Mouse (Mus musculus) neural tube, embryonic 14.5 days (tissue): Measurements from ENCODE around the gene Dab2. TPM values are rescaled to one million over a fixed set of nuclear protein-coding genes. Genes with fewer than 3 reads are reported as not detected.

Source experiments
- ATAC-seq: fragments of 200-750 bp; cut with Nextera tagmentation; 2 replicates; pipeline ENCODE4 v1.8.0; 2017; ENCODE audit warnings: low read depth, mild to moderate bottlenecking, moderate TSS enrichment, moderate library complexity
- H3K27ac ChIP-seq: fragments of 300-500 bp; sonication (generic); 2 replicates; pipeline ENCODE4 v1.5.1; 2014; ENCODE audit warnings: low read depth, mild to moderate bottlenecking, control low read depth, low read length, moderate library complexity, mixed read lengths
- H3K27me3 ChIP-seq: fragments of 300-500 bp; sonication (generic); 2 replicates; pipeline ENCODE4 v1.6.1; 2014; ENCODE audit warnings: low read length; ENCODE audit not compliant: control insufficient read depth, insufficient read depth
- H3K36me3 ChIP-seq: fragments of 300-500 bp; sonication (generic); 2 replicates; pipeline ENCODE4 v1.6.1; 2014; ENCODE audit warnings: low read length, mixed read lengths; ENCODE audit not compliant: control insufficient read depth, insufficient read depth
- H3K4me1 ChIP-seq: fragments of 300-500 bp; sonication (generic); 2 replicates; pipeline ENCODE4 v1.6.1; 2014; ENCODE audit warnings: low read length; ENCODE audit not compliant: control insufficient read depth, insufficient read depth
- H3K4me2 ChIP-seq: fragments of 300-500 bp; sonication (generic); 2 replicates; pipeline ENCODE4 v1.6.1; 2014; ENCODE audit warnings: mild to moderate bottlenecking, low read depth, low read length, control low read depth
- H3K4me3 ChIP-seq: fragments of 300-500 bp; sonication (generic); 2 replicates; pipeline ENCODE4 v1.5.1; 2014; ENCODE audit warnings: low read depth, low read length, control low read depth, mixed read lengths
- H3K9ac ChIP-seq: fragments of 300-500 bp; sonication (generic); replicated peaks from 2 replicates; pipeline ENCODE4 v1.6.1; 2014; ENCODE audit warnings: low read depth, mild to moderate bottlenecking, control low read depth, low read length, mixed read lengths
- H3K9me3 ChIP-seq: fragments of 300-500 bp; sonication (generic); 2 replicates; pipeline ENCODE4 v1.6.1; 2016; ENCODE audit warnings: low read length; ENCODE audit not compliant: control insufficient read depth
- WGBS: fragments of 180-500 bp; shearing (Covaris S2); extraction: QIAGEN DNeasy Blood & Tissue Kit; methylation state at CpG from one replicate; pipeline ENCODE4 v1.1.7; 2014; 5-methylcytosine and 5-hydroxymethylcytosine counted together
- polyA plus RNA-seq: library from polyadenylated mRNA; unstranded; fragments of >200 nt; fragmentation: Nextera tagmentation; extraction: Ambion mirVana; gene quantifications from 2 replicates; pipeline ENCODE4 v1.2.1, GENCODE M21; 2014

The Dab2 gene
- polyA plus RNA-seq, 1 experiment from 2014 or later = 4.3 TPM

DNA sequence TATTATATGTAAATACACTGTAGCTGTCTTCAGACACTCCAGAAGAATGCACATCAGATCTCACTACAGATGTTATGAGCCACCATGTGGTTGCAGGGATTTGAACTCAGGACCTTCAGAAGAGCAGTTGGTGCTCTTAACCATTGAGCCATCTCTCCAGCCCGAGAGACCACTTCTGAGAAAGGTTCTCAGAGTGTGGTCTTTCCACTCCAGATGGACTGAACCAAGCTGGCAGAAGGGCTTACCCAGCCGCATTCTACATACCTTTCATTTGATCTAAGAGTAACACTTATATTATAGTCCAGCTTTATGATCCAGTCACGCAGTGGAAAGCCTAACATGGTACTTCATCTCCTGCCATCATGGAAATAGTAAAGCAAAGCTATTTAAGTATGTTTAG, 92.3 kb downstream of the Dab2 start:
- no peak overlapping the region for H3K4me3 ChIP-seq
- no peak overlapping the region for H3K27ac ChIP-seq
- H3K36me3 ChIP-seq = no peaks in the 10 kb centered on the region
- WGBS = 84% methylated on average over 3 of the region's 3 CpGs
- no peak overlapping the region for H3K9ac ChIP-seq
- H3K4me2 ChIP-seq = no peak overlapping the region
- no peaks in the 10 kb centered on the region for H3K27me3 ChIP-seq
- no peaks in the 10 kb centered on the region for H3K4me1 ChIP-seq
- no peak for ATAC-seq
- no peaks in the 10 kb centered on the region for H3K9me3 ChIP-seq

DNA sequence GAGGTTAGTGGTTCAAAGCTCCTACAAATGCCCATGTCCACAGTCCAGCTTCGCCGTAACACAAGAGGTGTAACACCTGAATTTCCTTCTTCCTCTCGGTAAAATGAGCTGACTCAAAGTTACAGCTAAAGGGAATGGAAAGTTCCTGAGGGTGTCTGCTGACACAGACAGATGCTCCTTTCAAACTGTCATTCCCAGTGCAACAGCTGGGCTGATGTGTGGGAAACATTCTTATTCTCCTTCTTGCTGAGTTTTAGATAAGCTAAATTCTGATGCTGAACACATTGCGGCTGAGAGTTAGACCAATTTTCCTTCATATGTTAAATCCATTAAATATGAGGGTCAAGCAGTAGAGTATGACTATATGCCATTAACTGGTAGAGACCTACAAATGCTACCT, 94.0 kb downstream of the Dab2 start:
- Histone ChIP-seq H3K36me3 (no peaks in the 10 kb centered on the region), H3K4me2 (no peak overlapping the region), H3K27ac (no peak overlapping the region), H3K4me3 (no peak overlapping the region), H3K27me3 (no peaks in the 10 kb centered on the region), H3K4me1 (no peaks in the 10 kb centered on the region), H3K9ac (no peak overlapping the region), H3K9me3 (no peaks in the 10 kb centered on the region)
- WGBS = 96% methylated on average over 4 of the region's 4 CpGs
- no peak for ATAC-seq

DNA sequence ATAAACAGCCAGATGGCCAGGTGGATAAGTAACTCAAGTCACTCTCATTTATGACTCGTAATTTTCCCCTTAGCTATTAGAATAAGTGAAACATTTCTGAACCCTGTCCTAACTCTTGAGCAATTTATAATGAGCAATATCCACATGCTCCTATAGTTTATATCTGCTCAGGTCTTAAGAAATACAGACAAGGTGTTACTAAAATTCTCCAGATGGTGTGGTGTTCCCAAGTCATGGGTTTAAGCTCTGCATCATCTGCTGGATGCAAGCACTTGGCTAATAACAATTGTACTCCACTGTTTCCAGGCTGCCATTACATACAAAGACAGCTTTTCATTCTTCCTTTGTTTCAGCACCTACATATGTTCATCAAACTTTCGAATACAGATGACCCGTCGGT, 98.6 kb downstream of the Dab2 start:
- no peaks in the 10 kb centered on the region for H3K4me1 ChIP-seq
- WGBS = 93% methylated on average over 4 of the region's 4 CpGs
- no peak overlapping the region for H3K4me2 ChIP-seq
- no peaks in the 10 kb centered on the region for H3K27me3 ChIP-seq
- H3K9me3 ChIP-seq = no peaks in the 10 kb centered on the region
- no peak overlapping the region for H3K9ac ChIP-seq
- no peak overlapping the region for H3K4me3 ChIP-seq
- no peak for ATAC-seq
- H3K27ac ChIP-seq = no peak overlapping the region
- no peaks in the 10 kb centered on the region for H3K36me3 ChIP-seq

DNA sequence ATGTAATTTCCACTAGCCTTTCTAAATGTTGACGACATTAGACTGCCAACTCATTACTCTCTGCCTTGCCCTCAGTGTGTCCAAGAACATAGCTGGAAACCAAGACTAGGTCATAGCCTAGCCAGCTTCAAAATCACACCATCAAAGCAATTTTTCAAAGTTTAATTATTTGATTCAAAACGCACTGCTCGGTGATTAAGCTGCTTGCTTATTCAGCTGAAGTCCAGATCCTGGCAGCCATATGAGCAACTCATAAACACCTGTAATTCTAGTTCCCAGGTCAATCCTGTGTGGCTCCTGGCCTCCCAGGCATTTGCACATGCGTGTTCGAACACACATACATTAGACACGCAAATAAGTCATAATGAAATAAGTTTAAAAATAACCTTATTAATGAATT, 99.3 kb downstream of the Dab2 start:
- Histone ChIP-seq H3K36me3 (no peaks in the 10 kb centered on the region), H3K9me3 (no peaks in the 10 kb centered on the region), H3K4me2 (no peak overlapping the region), H3K27me3 (no peaks in the 10 kb centered on the region), H3K4me1 (no peaks in the 10 kb centered on the region), H3K9ac (no peak overlapping the region), H3K27ac (no peak overlapping the region), H3K4me3 (no peak overlapping the region)
- no peak for ATAC-seq
- WGBS = 89% methylated on average over 6 of the region's 6 CpGs

DNA sequence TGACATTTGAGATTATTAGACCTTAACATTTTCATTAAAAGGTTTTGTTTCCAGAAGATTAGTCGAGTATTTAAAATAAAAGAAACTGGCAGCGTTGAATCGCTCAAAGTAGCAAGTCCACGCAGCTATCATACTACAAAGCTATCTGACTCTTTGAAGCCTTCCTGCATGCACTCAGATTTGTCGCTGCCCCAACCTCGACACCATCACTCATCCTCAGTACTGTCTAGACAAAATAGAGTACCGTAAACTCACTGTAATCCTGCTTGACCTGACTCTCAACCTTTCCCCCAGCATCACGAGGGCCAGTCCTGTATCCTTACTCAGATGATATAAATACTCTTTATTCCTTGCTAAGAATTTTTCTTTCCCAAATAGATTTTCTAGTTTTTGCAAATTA, 100.5 kb downstream of the Dab2 start:
- Histone ChIP-seq H3K4me2 (no peak overlapping the region), H3K27me3 (no peaks in the 10 kb centered on the region), H3K27ac (no peak overlapping the region), H3K36me3 (no peaks in the 10 kb centered on the region), H3K9me3 (no peaks in the 10 kb centered on the region), H3K4me3 (no peak overlapping the region), H3K9ac (no peak overlapping the region), H3K4me1 (no peaks in the 10 kb centered on the region)
- no peak for ATAC-seq
- WGBS = 86% methylated on average over 8 of the region's 8 CpGs

DNA sequence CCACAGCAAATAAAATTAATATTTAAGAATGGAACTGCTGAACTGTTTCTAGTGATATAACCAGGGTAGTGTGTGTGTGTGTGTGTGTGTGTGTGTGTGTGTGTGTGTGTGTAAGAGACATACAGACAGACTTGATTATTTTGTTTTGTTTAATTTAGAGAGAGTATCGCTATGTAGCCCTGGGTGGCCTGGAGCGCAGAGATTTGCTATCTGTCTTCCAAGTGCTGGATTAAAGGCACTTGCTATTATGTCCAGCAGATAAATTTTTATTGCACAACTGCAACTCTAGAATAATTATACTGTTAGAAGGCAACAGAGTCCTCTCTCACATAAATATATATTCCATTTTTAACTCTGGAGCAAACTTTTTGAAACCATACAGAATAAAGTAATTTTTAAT, 102.8 kb downstream of the Dab2 start:
- no peaks in the 10 kb centered on the region for H3K27me3 ChIP-seq
- 86% methylated on average over 2 of the region's 2 CpGs for WGBS

DNA sequence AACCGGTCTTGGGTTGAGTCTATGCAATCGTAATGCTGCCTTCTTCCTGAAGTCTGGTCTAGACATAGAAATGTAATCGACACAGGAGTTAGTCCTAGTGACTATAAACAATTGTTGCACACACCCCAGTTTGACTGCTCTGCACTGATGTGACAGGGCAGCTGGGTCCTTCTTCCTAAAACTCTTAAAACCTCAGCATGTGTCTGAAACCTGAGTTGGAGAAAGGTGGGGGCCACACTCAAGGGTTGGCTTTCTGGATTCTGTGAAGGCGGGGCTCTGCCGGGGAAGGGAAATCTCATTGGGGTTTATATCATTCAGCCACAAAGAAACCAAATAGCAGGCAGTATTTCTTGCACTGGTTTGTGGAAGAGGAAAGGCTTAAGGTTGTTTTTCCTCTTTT, 104.6 kb downstream of the Dab2 start:
- no peaks in the 10 kb centered on the region for H3K9me3 ChIP-seq
- no peak for ATAC-seq
- H3K9ac ChIP-seq = no peak overlapping the region
- 85% methylated on average over 5 of the region's 5 CpGs for WGBS
- no peaks in the 10 kb centered on the region for H3K27me3 ChIP-seq
- no peaks in the 10 kb centered on the region for H3K4me1 ChIP-seq
- no peak overlapping the region for H3K27ac ChIP-seq
- H3K4me2 ChIP-seq = no peak overlapping the region
- no peaks in the 10 kb centered on the region for H3K36me3 ChIP-seq
- no peak overlapping the region for H3K4me3 ChIP-seq

More for the DNA sequence above, 102.8 kb downstream of the Dab2 start:
- Histone ChIP-seq H3K27ac (no peak overlapping the region), H3K9me3 (no peaks in the 10 kb centered on the region), H3K4me1 (no peaks in the 10 kb centered on the region), H3K36me3 (no peaks in the 10 kb centered on the region), H3K9ac (no peak overlapping the region), H3K4me3 (no peak overlapping the region), H3K4me2 (no peak overlapping the region)
- ATAC-seq = no peak

DNA sequence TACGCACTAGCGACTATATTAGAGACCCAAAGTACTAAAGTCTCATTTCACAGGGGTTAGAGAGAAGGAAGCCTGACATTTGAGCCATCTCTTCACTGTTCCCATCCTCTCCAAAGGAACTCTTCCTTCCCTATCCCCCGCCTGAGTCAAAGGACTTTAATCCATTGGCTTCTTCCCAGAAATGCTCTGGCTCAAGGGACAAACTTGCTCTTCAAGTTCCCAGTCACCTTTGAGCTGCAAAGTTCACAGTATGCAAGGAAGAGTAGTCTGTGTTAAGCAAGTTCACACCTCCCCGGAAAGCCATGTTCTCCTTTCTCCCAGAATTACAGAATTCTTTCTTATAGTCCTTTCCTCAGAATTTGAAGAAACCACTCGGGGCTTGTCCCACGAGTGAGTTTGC, 107.2 kb downstream of the Dab2 start:
- Histone ChIP-seq H3K27me3 (no peaks in the 10 kb centered on the region), H3K4me1 (no peaks in the 10 kb centered on the region), H3K9ac (no peak overlapping the region), H3K4me3 (no peak overlapping the region), H3K4me2 (no peak overlapping the region), H3K9me3 (no peaks in the 10 kb centered on the region), H3K36me3 (no peaks in the 10 kb centered on the region), H3K27ac (no peak overlapping the region)
- 89% methylated on average over 6 of the region's 6 CpGs for WGBS
- ATAC-seq = no peak

DNA sequence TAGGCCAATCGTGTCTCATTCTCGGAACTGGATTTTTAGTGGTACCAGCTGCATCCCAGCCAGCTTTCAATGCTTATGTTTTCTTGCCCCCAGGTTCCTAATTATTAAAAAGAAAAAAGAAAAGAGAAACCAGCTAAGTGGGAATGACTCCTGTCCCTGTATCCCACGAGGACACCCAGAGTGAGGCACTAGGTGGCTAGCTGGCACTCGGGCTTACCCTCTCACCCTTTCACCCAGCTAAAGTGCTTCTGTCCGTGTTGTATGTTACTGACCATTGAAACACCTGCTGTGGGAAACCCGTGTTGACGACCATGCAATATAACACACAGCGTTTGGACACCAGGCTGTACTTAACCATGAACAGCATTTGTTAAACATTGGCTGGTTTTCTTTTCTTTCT, 109.4 kb downstream of the Dab2 start:
- ATAC-seq = no peak
- Histone ChIP-seq H3K9me3 (no peaks in the 10 kb centered on the region), H3K36me3 (no peaks in the 10 kb centered on the region), H3K4me2 (no peak overlapping the region), H3K27ac (no peak overlapping the region), H3K27me3 (no peaks in the 10 kb centered on the region), H3K4me1 (no peaks in the 10 kb centered on the region), H3K4me3 (no peak overlapping the region), H3K9ac (no peak overlapping the region)
- WGBS = 84% methylated on average over 8 of the region's 8 CpGs

DNA sequence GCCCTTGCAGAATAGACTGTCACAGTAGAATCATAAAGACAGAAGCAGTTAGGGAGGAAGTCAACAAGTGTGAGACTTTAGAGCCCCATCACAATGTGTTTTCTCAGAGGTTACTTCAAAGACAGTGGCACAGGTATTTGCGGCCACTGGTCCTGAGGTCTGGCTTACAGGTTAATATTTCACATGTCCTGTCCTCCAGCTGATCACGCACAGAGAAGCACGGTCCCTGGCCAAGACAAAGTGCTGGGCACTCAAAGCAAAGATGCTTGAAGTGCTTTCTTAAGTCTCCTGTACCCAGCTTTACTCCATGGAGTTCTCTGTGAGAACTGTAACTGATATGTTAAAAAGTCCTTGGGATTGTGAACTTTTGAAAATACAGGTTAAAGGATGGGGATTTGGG, 110.6 kb downstream of the Dab2 start:
- Histone ChIP-seq H3K36me3 (no peaks in the 10 kb centered on the region), H3K27me3 (no peaks in the 10 kb centered on the region), H3K4me3 (no peak overlapping the region), H3K27ac (no peak overlapping the region), H3K9me3 (no peaks in the 10 kb centered on the region), H3K4me2 (no peak overlapping the region), H3K9ac (no peak overlapping the region), H3K4me1 (no peaks in the 10 kb centered on the region)
- ATAC-seq = no peak
- WGBS = 94% methylated on average over 3 of the region's 3 CpGs
